Mouse (Mus musculus): ENCODE measurements at regions not wholly inside any gene's neighbourhood (a gene's known extent, or its start where the extent isn't known, plus 50 kb on each side); places are given as distances from the start of the nearest gene placed in this dataset.
A peak's percentile ranks its signal among the peaks of the same experiment; 100 is the strongest.

DNA sequence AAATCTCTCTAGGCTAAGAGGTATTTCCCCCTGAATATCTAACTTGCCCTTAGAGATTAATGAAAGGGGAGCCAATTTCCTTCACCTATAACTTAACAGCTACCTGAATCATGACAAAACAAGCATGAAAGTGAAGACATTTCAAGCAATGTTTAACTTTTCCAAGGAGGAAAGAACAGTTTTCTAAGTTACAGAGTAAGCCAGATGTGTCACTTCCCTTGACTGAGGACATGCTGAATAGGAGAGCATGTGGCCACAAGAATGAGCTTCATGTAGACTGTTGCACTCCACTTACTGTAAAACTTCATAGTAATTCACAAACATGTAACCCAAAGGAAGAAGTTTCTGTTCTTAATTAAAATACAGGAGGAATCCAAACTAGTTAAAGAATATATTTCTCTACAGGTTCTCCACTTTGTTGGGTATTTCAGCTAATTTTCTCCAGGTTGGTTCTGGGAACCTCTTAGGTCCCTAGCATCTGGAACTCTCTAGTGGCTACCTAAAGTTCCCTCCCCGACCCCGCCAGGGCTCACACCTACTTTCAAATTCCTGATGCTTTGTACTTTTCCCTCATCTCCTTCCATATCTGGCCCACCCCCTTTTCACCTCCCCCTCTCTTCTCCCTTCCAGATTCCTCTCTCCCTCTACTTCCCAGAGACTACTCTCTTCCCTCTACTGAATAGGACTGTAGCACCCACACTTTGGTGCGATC, 142.0 kb upstream of the Tyrp1 start:
- DNase-seq, result no peak

GRCm38 (mm10) chr4:80712698-80713097, 121.2 kb upstream of the Tyrp1 start:
- no peak for DNase-seq

- no peak for DNase-seq
Observed at GRCm38 (mm10) chr4:80744975-80745734, 88.8 kb upstream of the Tyrp1 start.

- no peak for DNase-seq
Observed at GRCm38 (mm10) chr4:80752259-80752658, 81.7 kb upstream of the Tyrp1 start.

GRCm38 (mm10) chr4:80756114-80756513, 77.8 kb upstream of the Tyrp1 start:
- no peak for DNase-seq

GRCm38 (mm10) chr4:80764024-80764423, 69.9 kb upstream of the Tyrp1 start:
- no peak for DNase-seq

DNA sequence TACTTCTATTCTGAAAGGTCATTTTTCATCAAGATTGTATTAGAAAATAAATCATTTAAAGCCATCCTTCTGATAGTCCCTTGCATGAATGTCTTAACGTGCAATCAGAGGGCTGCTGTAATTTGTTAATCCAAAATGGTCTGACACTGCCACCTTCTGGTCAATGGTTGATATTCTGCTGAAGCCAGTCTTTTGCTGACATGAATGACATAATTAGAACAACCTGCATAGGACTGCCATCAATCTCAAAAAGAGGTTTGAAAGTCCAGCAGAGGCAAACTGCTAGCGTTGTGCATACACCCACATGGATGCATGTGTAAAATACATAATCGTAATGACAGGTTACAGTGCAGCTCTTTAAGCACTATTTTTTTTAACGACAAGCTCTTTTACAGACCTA, 68.1 kb upstream of the Tyrp1 start:
- DNase-seq, result peak; percentile 58

- DNase-seq, result no peak
Observed at GRCm38 (mm10) chr4:80767447-80767846, 66.5 kb upstream of the Tyrp1 start.
